Mouse (Mus musculus) right cerebral cortex, adult 2 months (tissue): ENCODE measurements around the gene Slc7a8.

Experiments
- DNase-seq, 2 experiments: peaks; one replicate each; pipeline ENCODE4 v3.0.0; 2021 to 2022; ENCODE audit warnings: low spot score in 2 of 2

The Slc7a8 gene

GRCm38 (mm10) chr14:54737634-54738033 is 44.1 kb downstream of the Slc7a8 start:
- no peak for DNase-seq

GRCm38 (mm10) chr14:54736555-54737552 is 44.9 kb downstream of the Slc7a8 start:
- peak; percentile 63 to 70 for DNase-seq

- no peak for DNase-seq
Observed at GRCm38 (mm10) chr14:54735221-54735620, 46.5 kb downstream of the Slc7a8 start.

GRCm38 (mm10) chr14:54734004-54734403 is 47.7 kb downstream of the Slc7a8 start:
- DNase-seq: no peak

- DNase-seq: no peak
Observed at GRCm38 (mm10) chr14:54732206-54732605, 49.5 kb downstream of the Slc7a8 start.

GRCm38 (mm10) chr14:54730305-54730704 is 51.4 kb downstream of the Slc7a8 start:
- DNase-seq: peak; percentile 63 to 64

GRCm38 (mm10) chr14:54728823-54729653 is 52.7 kb downstream of the Slc7a8 start:
- DNase-seq: peak; percentile 41 to 49

GRCm38 (mm10) chr14:54727565-54727964 is 54.2 kb downstream of the Slc7a8 start:
- DNase-seq: no peak

GRCm38 (mm10) chr14:54724049-54724448 is 57.7 kb downstream of the Slc7a8 start:
- DNase-seq: no peak

GRCm38 (mm10) chr14:54721711-54722110 is 60.0 kb downstream of the Slc7a8 start:
- no peak for DNase-seq

- no peak for DNase-seq
Observed at GRCm38 (mm10) chr14:54720654-54721350, 60.9 kb downstream of the Slc7a8 start.

- DNase-seq: no peak
Observed at GRCm38 (mm10) chr14:54720041-54720440, 61.7 kb downstream of the Slc7a8 start.

GRCm38 (mm10) chr14:54715402-54715801 is 66.3 kb downstream of the Slc7a8 start:
- DNase-seq: no peak

- DNase-seq: peak; percentile 36 to 62
Observed at GRCm38 (mm10) chr14:54714617-54715081, 67.1 kb downstream of the Slc7a8 start.

- peak; percentile 86 to 91 for DNase-seq
Observed at GRCm38 (mm10) chr14:54714121-54714520, 67.6 kb downstream of the Slc7a8 start.

- no peak for DNase-seq
Observed at GRCm38 (mm10) chr14:54712861-54713260, 68.9 kb downstream of the Slc7a8 start.

- no peak for DNase-seq
Observed at GRCm38 (mm10) chr14:54712074-54712473, 69.7 kb downstream of the Slc7a8 start, which contains the start of gene Cebpe. Gene Cebpe (minus strand): TSS chr14:54712174.

- DNase-seq: no peak
Observed at GRCm38 (mm10) chr14:54709054-54709453, 72.7 kb downstream of the Slc7a8 start.

- no peak for DNase-seq
Observed at GRCm38 (mm10) chr14:54706589-54707320, 75.0 kb downstream of the Slc7a8 start.

GRCm38 (mm10) chr14:54705844-54706243 is 75.9 kb downstream of the Slc7a8 start:
- no peak for DNase-seq

- no peak for DNase-seq
Observed at GRCm38 (mm10) chr14:54703207-54703606, 78.5 kb downstream of the Slc7a8 start.
